Mouse (Mus musculus): ENCODE results near the gene Slc5a10. TPM values are rescaled to one million over a fixed set of nuclear protein-coding genes. Genes with fewer than 3 reads are reported as not detected.

The Slc5a10 gene
- polyA plus RNA-seq, 1 experiment from 2014 or later, result not detected

DNA sequence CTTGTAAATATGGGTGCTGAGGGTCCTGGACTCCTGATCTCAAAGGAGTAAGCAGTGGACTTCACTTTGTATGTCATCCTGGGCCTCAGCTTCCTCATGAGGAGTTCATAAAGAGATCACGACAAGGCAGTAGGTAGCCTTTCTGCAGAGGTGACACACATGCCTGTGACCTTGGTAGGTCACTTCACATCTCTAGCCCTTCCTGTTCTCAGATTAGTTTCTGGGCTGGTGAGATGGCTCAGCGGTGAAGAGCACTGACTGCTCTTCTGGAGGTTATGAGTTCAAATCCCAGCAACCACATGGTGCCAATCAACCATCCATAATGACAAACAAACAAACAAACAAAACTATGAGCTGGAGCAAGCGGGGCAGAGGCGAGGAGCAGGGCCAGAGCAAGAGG lies 42.9 kb downstream of the Slc5a10 start:
- H3K9ac ChIP-seq (replicated peaks; ENCODE audit: low read length), result no peak overlapping the region
- no peak overlapping the region for H3K27ac ChIP-seq (replicated peaks; ENCODE audit: low read depth, low read length)
- no peak for ATAC-seq (ENCODE audit: low FRiP score, low TSS enrichment)
- no peak for DNase-seq
- no peak overlapping the region for H3K4me2 ChIP-seq (ENCODE audit: low read length)
- peaks cover 15% of the 10 kb centered on the region; the same call in 1 of the 2 replicates for H3K4me1 ChIP-seq (ENCODE audit: control insufficient read depth, insufficient read depth, low read length)
- no peaks in the 10 kb centered on the region for H3K9me3 ChIP-seq (ENCODE audit: control insufficient read depth, low read length)
- H3K36me3 ChIP-seq (ENCODE audit: control insufficient read depth, insufficient read depth, low read length), result no peaks in the 10 kb centered on the region
- no peaks in the 10 kb centered on the region for H3K27me3 ChIP-seq (ENCODE audit: control insufficient read depth, insufficient read depth, low read length)
- H3K4me3 ChIP-seq (replicated peaks; ENCODE audit: low read depth, low read length), result no peak overlapping the region
- WGBS, result 94% methylated on average over 4 of the region's 4 CpGs

GRCm38 (mm10) chr11:61676216-61676854 lies 44.3 kb downstream of the Slc5a10 start:
- no peak overlapping the region for H3K4me3 ChIP-seq (replicated peaks; ENCODE audit: low read depth, low read length)
- WGBS, result 84% methylated on average over 7 of the region's 7 CpGs
- DNase-seq (no peak), ATAC-seq (ENCODE audit: low FRiP score, low TSS enrichment) (no peak)
- no peaks in the 10 kb centered on the region for H3K27me3 ChIP-seq (ENCODE audit: control insufficient read depth, insufficient read depth, low read length)
- no peak overlapping the region for H3K9ac ChIP-seq (replicated peaks; ENCODE audit: low read length)
- no peaks in the 10 kb centered on the region for H3K36me3 ChIP-seq (ENCODE audit: control insufficient read depth, insufficient read depth, low read length)
- H3K4me1 ChIP-seq (ENCODE audit: control insufficient read depth, insufficient read depth, low read length), result peaks cover 15% of the 10 kb centered on the region; the same call in 1 of the 2 replicates
- H3K9me3 ChIP-seq (ENCODE audit: control insufficient read depth, low read length), result no peaks in the 10 kb centered on the region
- no peak overlapping the region for H3K4me2 ChIP-seq (ENCODE audit: low read length)
- no peak overlapping the region for H3K27ac ChIP-seq (replicated peaks; ENCODE audit: low read depth, low read length)

DNA sequence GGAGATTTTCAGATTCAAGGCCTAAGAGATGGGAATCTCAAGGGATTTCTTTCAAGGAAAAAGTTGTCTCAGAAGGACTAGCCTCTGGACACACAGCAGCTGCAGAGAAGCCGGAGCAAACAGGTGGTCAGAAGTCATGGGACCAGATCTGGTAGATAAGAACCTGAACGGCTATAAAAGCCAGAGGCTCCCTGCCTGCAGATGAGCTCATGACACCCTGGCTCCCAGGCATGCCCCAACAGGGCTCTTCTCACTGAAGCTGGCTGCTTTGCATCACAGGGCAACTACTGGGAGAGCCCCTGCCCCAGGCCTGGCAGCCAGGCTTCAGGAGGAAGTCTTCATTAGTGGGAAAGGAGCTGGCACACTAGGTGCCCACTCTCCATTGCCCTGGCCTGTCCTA lies 45.3 kb downstream of the Slc5a10 start:
- 66% methylated on average over 2 of the region's 2 CpGs for WGBS
- no peaks in the 10 kb centered on the region for H3K36me3 ChIP-seq (ENCODE audit: control insufficient read depth, insufficient read depth, low read length)
- no peaks in the 10 kb centered on the region for H3K27me3 ChIP-seq (ENCODE audit: control insufficient read depth, insufficient read depth, low read length)
- H3K4me2 ChIP-seq (ENCODE audit: low read length), result no peak overlapping the region
- DNase-seq, result no peak
- peaks cover 15% of the 10 kb centered on the region; the same call in 1 of the 2 replicates for H3K4me1 ChIP-seq (ENCODE audit: control insufficient read depth, insufficient read depth, low read length)
- no peak for ATAC-seq (ENCODE audit: low FRiP score, low TSS enrichment)
- no peaks in the 10 kb centered on the region for H3K9me3 ChIP-seq (ENCODE audit: control insufficient read depth, low read length)
- no peak overlapping the region for H3K4me3 ChIP-seq (replicated peaks; ENCODE audit: low read depth, low read length)
- no peak overlapping the region for H3K27ac ChIP-seq (replicated peaks; ENCODE audit: low read depth, low read length)
- H3K9ac ChIP-seq (replicated peaks; ENCODE audit: low read length), result no peak overlapping the region

GRCm38 (mm10) chr11:61674839-61675159 lies 45.8 kb downstream of the Slc5a10 start:
- 2% methylated on average over 8 of the region's 8 CpGs for WGBS

DNA sequence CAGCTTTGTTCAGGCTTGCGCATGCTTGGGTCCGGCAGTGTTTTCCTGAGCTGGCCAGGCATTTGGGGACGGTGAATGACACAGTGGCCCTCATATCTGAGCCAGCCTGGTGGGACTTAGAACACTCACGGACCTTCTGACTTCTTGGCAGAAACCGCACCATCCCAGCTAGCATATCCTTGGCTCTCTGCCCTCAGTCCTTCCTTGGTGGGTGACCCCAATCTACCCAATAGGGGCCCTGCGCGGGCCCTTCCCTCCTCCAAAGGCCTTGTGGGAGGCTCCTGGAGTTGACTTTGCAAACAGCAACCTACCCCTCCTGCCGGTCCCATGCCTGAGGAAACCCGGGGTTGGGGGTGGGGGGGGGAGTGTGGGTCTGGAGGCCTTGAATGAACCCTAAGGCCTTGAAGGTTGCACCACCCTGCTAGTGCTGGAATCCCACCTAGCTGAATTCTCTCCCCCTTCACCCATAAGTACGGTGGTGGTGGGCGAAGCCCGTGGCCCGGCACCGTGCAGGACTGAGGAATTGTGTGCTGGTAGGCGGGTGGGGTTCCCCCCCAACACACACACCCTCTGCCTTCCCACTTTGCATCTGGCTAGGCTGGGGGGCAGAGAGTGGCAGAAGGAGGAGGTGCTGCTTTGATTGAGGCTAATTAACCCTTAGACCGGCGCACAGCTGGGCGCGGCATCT lies 46.3 kb downstream of the Slc5a10 start:
- Histone ChIP-seq H3K9ac (replicated peaks; ENCODE audit: low read length) (no peak overlapping the region), H3K9me3 (ENCODE audit: control insufficient read depth, low read length) (no peaks in the 10 kb centered on the region)

More at GRCm38 (mm10) chr11:61674839-61675159, 45.8 kb downstream of the Slc5a10 start:
- Histone ChIP-seq H3K4me2 (ENCODE audit: low read length) (peak overlapping the region; percentile 19; the same call in 1 of the 2 replicates), H3K9ac (replicated peaks; ENCODE audit: low read length) (no peak overlapping the region), H3K27ac (replicated peaks; ENCODE audit: low read depth, low read length) (no peak overlapping the region), H3K27me3 (ENCODE audit: control insufficient read depth, insufficient read depth, low read length) (no peaks in the 10 kb centered on the region), H3K4me3 (replicated peaks; ENCODE audit: low read depth, low read length) (no peak overlapping the region), H3K9me3 (ENCODE audit: control insufficient read depth, low read length) (no peaks in the 10 kb centered on the region), H3K36me3 (ENCODE audit: control insufficient read depth, insufficient read depth, low read length) (no peaks in the 10 kb centered on the region), H3K4me1 (ENCODE audit: control insufficient read depth, insufficient read depth, low read length) (peaks cover 15% of the 10 kb centered on the region; the same call in 1 of the 2 replicates)
- ATAC-seq (ENCODE audit: low FRiP score, low TSS enrichment), result peak; percentile 37; the same call in 1 of the 2 replicates
- DNase-seq, result peak; percentile 81

DNA sequence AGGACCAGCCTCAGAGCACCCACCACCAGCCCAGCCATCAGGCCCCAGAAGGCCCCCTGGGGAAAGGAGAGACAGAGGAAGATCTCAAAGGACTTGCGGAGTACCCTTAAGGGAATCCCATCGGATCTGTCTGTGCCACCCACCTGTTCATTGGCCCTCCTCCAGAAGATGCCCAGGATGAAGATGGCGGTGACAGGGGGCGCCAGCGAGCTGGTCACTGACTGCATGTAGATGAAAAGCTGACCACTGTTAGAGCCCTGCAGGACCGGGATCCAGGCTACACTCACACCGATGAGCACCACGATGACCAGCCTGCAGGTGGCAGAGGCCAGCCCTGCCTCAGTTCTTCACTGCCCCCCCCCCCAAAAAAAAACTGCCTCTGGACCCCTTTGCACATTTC lies 46.9 kb downstream of the Slc5a10 start:
- no peaks in the 10 kb centered on the region for H3K36me3 ChIP-seq (ENCODE audit: control insufficient read depth, insufficient read depth, low read length)
- no peak overlapping the region for H3K4me2 ChIP-seq (ENCODE audit: low read length)
- no peak overlapping the region for H3K9ac ChIP-seq (replicated peaks; ENCODE audit: low read length)
- no peaks in the 10 kb centered on the region for H3K27me3 ChIP-seq (ENCODE audit: control insufficient read depth, insufficient read depth, low read length)
- 35% methylated on average over 8 of the region's 8 CpGs for WGBS
- H3K4me3 ChIP-seq (replicated peaks; ENCODE audit: low read depth, low read length), result no peak overlapping the region
- no peaks in the 10 kb centered on the region for H3K9me3 ChIP-seq (ENCODE audit: control insufficient read depth, low read length)
- H3K27ac ChIP-seq (replicated peaks; ENCODE audit: low read depth, low read length), result no peak overlapping the region
- ATAC-seq (ENCODE audit: low FRiP score, low TSS enrichment) (no peak), DNase-seq (no peak)
- peaks cover 15% of the 10 kb centered on the region; the same call in 1 of the 2 replicates for H3K4me1 ChIP-seq (ENCODE audit: control insufficient read depth, insufficient read depth, low read length)

More for the DNA sequence above, 46.3 kb downstream of the Slc5a10 start:
- DNase-seq (no peak), ATAC-seq (ENCODE audit: low FRiP score, low TSS enrichment) (peak; percentile 55; the same call in 1 of the 2 replicates)
- Histone ChIP-seq H3K27ac (replicated peaks; ENCODE audit: low read depth, low read length) (no peak overlapping the region), H3K36me3 (ENCODE audit: control insufficient read depth, insufficient read depth, low read length) (no peaks in the 10 kb centered on the region), H3K27me3 (ENCODE audit: control insufficient read depth, insufficient read depth, low read length) (no peaks in the 10 kb centered on the region), H3K4me1 (ENCODE audit: control insufficient read depth, insufficient read depth, low read length) (peaks cover 15% of the 10 kb centered on the region; the same call in 1 of the 2 replicates), H3K4me2 (ENCODE audit: low read length) (peak overlapping the region; percentile 19; the same call in 1 of the 2 replicates), H3K4me3 (replicated peaks; ENCODE audit: low read depth, low read length) (no peak overlapping the region)
- WGBS, result 26% methylated on average over 19 of the region's 19 CpGs

- Histone ChIP-seq H3K27ac (replicated peaks; ENCODE audit: low read depth, low read length) (no peak overlapping the region), H3K4me3 (replicated peaks; ENCODE audit: low read depth, low read length) (no peak overlapping the region), H3K27me3 (ENCODE audit: control insufficient read depth, insufficient read depth, low read length) (no peaks in the 10 kb centered on the region), H3K4me1 (ENCODE audit: control insufficient read depth, insufficient read depth, low read length) (peaks cover 15% of the 10 kb centered on the region; the same call in 1 of the 2 replicates), H3K9me3 (ENCODE audit: control insufficient read depth, low read length) (no peaks in the 10 kb centered on the region), H3K9ac (replicated peaks; ENCODE audit: low read length) (no peak overlapping the region), H3K36me3 (ENCODE audit: control insufficient read depth, insufficient read depth, low read length) (no peaks in the 10 kb centered on the region), H3K4me2 (ENCODE audit: low read length) (no peak overlapping the region)
- no peak for DNase-seq
- WGBS, result 69% methylated on average over 19 of the region's 19 CpGs
- ATAC-seq (ENCODE audit: low FRiP score, low TSS enrichment), result no peak
These were observed 48.7 kb downstream of the Slc5a10 start for GRCm38 (mm10) chr11:61671781-61672383.

DNA sequence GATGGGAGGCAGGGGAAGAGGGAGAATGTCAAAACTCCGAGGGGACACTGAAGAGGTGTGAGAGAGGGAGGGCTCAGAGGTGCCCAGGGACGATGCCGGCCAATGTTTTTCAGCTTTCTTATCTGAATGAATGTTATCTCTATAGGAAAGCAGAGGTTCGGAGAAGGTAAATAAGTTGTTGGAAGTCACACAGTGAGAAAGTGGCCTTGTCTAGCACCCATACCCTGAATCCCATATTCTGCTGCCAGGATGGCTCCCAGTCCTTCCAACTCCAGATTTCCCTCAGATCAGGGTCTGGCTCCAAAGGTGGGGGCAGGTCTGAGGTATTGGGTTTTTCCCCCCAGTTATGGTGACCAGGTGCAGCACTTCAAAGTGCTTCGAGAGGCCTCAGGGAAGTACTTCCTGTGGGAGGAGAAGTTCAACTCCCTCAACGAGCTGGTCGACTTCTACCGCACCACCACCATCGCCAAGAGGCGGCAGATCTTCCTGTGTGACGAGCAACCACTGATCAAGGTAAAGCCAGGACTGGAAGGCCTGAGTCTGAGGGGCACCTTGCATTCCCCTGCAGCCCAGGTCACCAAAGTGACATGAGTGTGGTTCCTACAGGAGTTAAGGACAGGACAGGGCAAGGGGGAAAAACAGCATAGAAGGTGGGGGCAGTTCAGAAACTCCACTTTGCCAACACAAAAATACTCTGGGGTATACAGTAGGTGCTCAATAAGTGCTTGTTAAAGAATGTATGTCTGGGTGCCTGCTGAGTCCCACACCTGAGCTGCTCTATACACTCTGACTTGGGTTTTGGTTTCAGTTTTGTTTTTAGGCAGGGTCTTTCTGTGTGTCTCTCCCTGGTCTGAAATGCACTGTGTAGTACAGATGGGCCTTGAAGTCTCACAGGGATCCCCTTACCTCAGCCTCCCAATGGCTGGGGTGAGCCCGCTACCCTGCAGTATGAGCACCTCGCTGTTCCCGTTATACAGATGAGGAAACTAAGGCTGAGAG lies 50.8 kb downstream of the Slc5a10 start:
- Histone ChIP-seq H3K4me2 (ENCODE audit: low read length) (no peak overlapping the region), H3K4me1 (ENCODE audit: control insufficient read depth, insufficient read depth, low read length) (peaks cover 9% of the 10 kb centered on the region; the same call in 1 of the 2 replicates), H3K9me3 (ENCODE audit: control insufficient read depth, low read length) (no peaks in the 10 kb centered on the region), H3K27ac (replicated peaks; ENCODE audit: low read depth, low read length) (no peak overlapping the region), H3K27me3 (ENCODE audit: control insufficient read depth, insufficient read depth, low read length) (no peaks in the 10 kb centered on the region), H3K9ac (replicated peaks; ENCODE audit: low read length) (no peak overlapping the region), H3K4me3 (replicated peaks; ENCODE audit: low read depth, low read length) (no peak overlapping the region), H3K36me3 (ENCODE audit: control insufficient read depth, insufficient read depth, low read length) (no peaks in the 10 kb centered on the region)
- 85% methylated on average over 14 of the region's 14 CpGs for WGBS
- DNase-seq (no peak), ATAC-seq (ENCODE audit: low FRiP score, low TSS enrichment) (no peak)
